Mouse (Mus musculus) cerebellum, adult 2 months (tissue): Measurements from ENCODE around the gene Ggt7. TPM values are rescaled to one million over a fixed set of nuclear protein-coding genes. Genes with fewer than 3 reads are reported as not detected.

Source experiments
- DNase-seq, 2 experiments: peaks; one replicate each; pipeline ENCODE4 v3.0.0; 2021
- H3K27ac ChIP-seq: fragments of 200-500 bp; 2 replicates; pipeline ENCODE4 v1.5.1; 2012; ENCODE audit warnings: low read length, control low read depth, inconsistent platforms; ENCODE audit not compliant: insufficient read depth
- H3K27me3 ChIP-seq: fragments of 200-500 bp; 2 replicates; pipeline ENCODE4 v1.6.1; 2012; ENCODE audit warnings: inconsistent platforms, mild to moderate bottlenecking, low read length, moderate library complexity; ENCODE audit not compliant: control insufficient read depth, insufficient read depth
- H3K4me1 ChIP-seq: fragments of 200-500 bp; 2 replicates; pipeline ENCODE4 v1.6.1; 2011; ENCODE audit warnings: low read length; ENCODE audit not compliant: control insufficient read depth, insufficient read depth
- H3K4me3 ChIP-seq: fragments of 200-500 bp; replicated peaks from 2 replicates; pipeline ENCODE3; 2011; ENCODE audit warnings: mild to moderate bottlenecking, low read depth, low read length, control low read depth; ENCODE audit not compliant: insufficient read depth
- CTCF ChIP-seq: fragments of 200-500 bp; IDR thresholded peaks from 2 replicates; pipeline ENCODE4 v1.5.1; 2011; ENCODE audit warnings: low read depth, mild to moderate bottlenecking, control low read depth, low read length, moderate library complexity, borderline replicate concordance; ENCODE audit not compliant: insufficient read depth
- POLR2A ChIP-seq: fragments of 200-500 bp; IDR thresholded peaks from 2 replicates; pipeline ENCODE4 v1.6.1; 2011; ENCODE audit warnings: low read length, control low read depth, borderline replicate concordance; ENCODE audit not compliant: insufficient read depth
- WGBS: fragments of 180-500 bp; shearing (Covaris S2); methylation state at CpG from one replicate; pipeline ENCODE4 v1.1.7; 2018; 5-methylcytosine and 5-hydroxymethylcytosine counted together
- polyA plus RNA-seq: library from polyadenylated mRNA; depleted of rRNA; stranded (reverse); fragments of >200 nt; gene quantifications from 2 replicates; pipeline ENCODE4 v1.2.3, GENCODE M21; 2012; rRNA removed

The Ggt7 gene
- 235 and 237 TPM in 2 replicates for polyA plus RNA-seq

DNA sequence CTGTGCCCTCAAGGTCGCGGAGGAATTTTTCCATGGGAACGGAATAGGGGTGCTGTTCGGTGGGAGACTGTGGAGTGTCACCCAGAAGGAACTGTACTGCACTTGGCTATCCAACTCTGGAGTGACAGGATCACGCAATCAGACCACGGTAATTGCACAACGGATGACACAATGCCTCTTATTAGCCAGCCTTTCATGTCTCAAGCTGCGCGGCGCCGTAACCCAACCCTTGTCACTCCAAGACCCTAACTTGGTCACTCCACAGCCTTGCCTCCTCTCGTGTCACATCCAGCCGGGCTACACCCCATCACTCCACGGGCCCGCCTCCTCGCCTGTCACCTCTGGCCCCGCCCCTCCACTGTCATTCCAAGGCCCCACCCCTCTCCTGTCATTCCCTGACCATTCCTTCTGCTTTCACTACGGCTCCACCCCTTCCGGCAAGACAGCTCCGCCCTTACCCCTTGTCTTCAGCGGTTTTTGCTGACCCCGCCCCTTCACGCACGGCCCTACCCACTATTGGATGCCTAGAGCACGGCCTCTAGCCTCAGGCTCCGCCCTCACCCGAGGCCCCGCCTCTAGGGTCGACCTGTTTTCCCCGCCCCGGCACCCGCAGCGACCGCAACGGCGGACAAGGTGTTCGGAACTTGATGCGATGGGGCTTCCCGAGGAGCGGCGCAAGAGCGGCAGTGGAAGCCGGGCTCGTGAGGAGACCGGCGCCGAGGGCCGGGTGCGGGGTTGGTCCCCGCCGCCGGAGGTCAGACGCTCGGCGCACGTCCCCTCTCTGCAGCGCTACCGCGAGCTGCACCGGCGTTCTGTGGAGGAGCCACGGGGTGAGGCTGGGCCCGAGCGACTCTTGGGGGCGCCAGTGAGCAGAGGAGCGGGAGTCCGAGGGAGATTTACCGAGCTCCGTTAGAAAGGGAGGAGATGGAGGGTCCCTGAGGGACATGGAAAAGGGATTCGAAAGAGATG is at the start of gene Ggt7, which contains the start of gene Acss2:
Gene Ggt7, minus strand, starts transcription at position 783 of the 969 bp plus-strand sequence.
Gene Acss2, plus strand, starts transcription at position 494 of the 969 bp plus-strand sequence.
- Histone ChIP-seq H3K4me3 (peak within 1 kb of the TSS; percentile 96), H3K4me1 (no peaks in the 10 kb centered on the region; the same call in none of the 2 replicates), H3K27me3 (no peaks in the 10 kb centered on the region), H3K27ac (peak within 1 kb of the TSS; percentile 45)
- TF ChIP-seq POLR2A (peak; percentile 63; the same call in 1 of the 2 replicates), CTCF (peak; percentile 68; the same call in 1 of the 2 replicates)
- DNase-seq = peak; percentile 99 to 100
- WGBS = 2% methylated on average over 68 of the region's 70 CpGs

DNA sequence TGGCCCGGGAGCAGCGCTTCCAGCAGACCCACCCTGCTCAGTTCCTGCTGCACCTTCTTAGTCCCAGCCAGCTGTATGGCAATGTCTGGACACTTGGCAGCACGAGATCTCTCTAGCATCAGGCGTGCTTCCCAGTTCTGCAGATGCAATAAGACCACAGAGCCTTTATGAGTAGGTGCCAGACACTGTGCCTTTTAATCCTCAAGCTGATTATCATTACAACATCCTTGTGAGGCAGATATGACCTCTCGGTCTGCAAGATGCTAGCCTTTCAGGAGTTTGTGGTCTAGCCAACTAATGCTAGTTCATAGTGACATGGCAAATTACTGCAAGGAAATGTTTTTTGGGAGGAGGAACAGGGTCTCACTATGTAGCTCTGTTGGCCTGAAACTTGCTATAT is 49.7 kb upstream of the Ggt7 start:
- WGBS = 74% methylated on average over 5 of the region's 5 CpGs
- H3K27me3 ChIP-seq = no peaks in the 10 kb centered on the region
- TF ChIP-seq CTCF = no peak
- no peak for TF ChIP-seq POLR2A
- no peak for DNase-seq
- no peak overlapping the region for H3K27ac ChIP-seq
- H3K4me3 ChIP-seq = no peak overlapping the region
- no peaks in the 10 kb centered on the region for H3K4me1 ChIP-seq

DNA sequence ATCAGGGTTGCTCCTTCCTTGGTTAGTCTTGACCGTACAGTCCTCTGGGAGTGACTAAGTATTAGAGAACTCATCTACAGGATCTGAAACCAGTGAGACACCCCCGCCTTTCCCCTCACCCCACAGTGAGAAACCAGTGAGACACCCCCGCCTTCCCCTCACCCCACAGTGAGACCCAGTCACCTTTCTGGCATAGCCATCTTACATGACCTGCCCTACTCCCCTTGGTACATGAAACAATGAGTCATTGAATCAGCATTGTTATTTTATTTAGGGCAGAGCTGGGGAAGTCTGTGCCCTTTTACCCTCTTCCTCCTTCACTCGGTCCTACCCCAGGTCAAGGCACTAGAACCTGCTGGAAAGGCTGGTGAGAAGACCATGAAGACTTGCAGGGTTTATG is 44.9 kb upstream of the Ggt7 start:
- DNase-seq = no peak
- WGBS = 89% methylated on average over 4 of the region's 4 CpGs
- no peak for TF ChIP-seq CTCF
- TF ChIP-seq POLR2A = no peak
- Histone ChIP-seq H3K4me3 (no peak overlapping the region), H3K27me3 (no peaks in the 10 kb centered on the region), H3K27ac (no peak overlapping the region), H3K4me1 (no peaks in the 10 kb centered on the region)

- H3K4me3 ChIP-seq = no peak overlapping the region
- no peaks in the 10 kb centered on the region for H3K27me3 ChIP-seq
- no peaks in the 10 kb centered on the region for H3K4me1 ChIP-seq
- 31% methylated on average over 1 of the region's 1 CpGs for WGBS
- H3K27ac ChIP-seq = no peak overlapping the region
- TF ChIP-seq POLR2A (no peak), CTCF (no peak)
- no peak for DNase-seq
Observed at GRCm38 (mm10) chr2:155562209-155562608, 44.2 kb upstream of the Ggt7 start.

GRCm38 (mm10) chr2:155554426-155554985 is 36.5 kb upstream of the Ggt7 start:
- H3K4me1 ChIP-seq = no peaks in the 10 kb centered on the region
- no peak for DNase-seq
- WGBS = 88% methylated on average over 2 of the region's 2 CpGs
- H3K4me3 ChIP-seq = no peak overlapping the region
- H3K27ac ChIP-seq = no peak overlapping the region
- no peaks in the 10 kb centered on the region for H3K27me3 ChIP-seq
- TF ChIP-seq POLR2A (no peak), CTCF (no peak)

DNA sequence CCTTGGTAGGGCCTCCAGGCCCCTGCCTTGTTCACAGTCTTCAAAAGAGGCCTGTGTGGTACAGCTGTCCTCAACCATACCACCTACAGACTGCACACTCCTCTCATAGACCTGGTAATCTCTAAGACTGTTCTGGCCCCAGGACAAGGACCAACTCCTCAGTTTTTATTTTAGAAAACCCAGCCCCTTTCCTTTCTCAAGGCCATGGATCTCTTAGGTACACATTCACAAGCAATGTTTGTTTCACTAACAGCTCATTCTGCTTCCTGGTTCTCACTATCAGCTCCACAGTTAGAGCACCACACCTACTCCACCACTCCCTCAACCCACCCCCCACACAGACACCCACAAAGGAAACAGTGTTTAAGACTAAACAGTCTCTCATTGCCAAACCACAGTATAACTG is 34.9 kb upstream of the Ggt7 start:
- TF ChIP-seq POLR2A = no peak
- TF ChIP-seq CTCF = no peak
- Histone ChIP-seq H3K27ac (no peak overlapping the region), H3K4me3 (no peak overlapping the region), H3K27me3 (no peaks in the 10 kb centered on the region), H3K4me1 (no peaks in the 10 kb centered on the region)
- no peak for DNase-seq

- no peak overlapping the region for H3K4me3 ChIP-seq
- H3K27ac ChIP-seq = no peak overlapping the region
- DNase-seq = no peak
- TF ChIP-seq POLR2A (no peak), CTCF (no peak)
- H3K4me1 ChIP-seq = no peaks in the 10 kb centered on the region
- no peaks in the 10 kb centered on the region for H3K27me3 ChIP-seq
Observed at GRCm38 (mm10) chr2:155552336-155552735, 34.3 kb upstream of the Ggt7 start.

DNA sequence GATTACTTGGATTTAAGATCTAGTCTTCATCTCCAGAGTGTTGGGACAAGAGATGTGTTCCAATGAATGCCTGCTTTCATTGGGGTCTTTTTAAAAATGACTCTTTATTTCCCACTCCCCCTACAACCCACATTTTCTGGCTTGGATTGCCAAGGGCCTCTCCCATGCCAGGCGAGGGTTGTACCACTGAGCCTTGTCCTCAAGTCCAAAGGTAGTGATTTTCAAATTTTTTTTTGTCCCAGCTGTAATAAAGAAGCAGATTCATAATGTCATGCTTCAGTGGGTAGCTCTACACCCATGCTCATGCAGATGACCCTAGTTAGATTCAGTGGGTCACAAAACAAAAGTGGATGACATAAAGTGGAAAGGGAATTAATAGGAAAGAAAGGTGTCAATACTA is 28.9 kb upstream of the Ggt7 start:
- Histone ChIP-seq H3K4me3 (no peak overlapping the region), H3K4me1 (no peaks in the 10 kb centered on the region), H3K27me3 (no peaks in the 10 kb centered on the region), H3K27ac (no peak overlapping the region)
- WGBS = 79% methylated on average over 1 of the region's 1 CpGs
- no peak for DNase-seq
- no peak for TF ChIP-seq POLR2A
- no peak for TF ChIP-seq CTCF
